Mouse (Mus musculus): ENCODE results near the gene 4930507D05Rik.

Gene 4930507D05Rik

GRCm38 (mm10) chr10:62476980-62477379, 27.7 kb downstream of the 4930507D05Rik start:
- DNase-seq (ENCODE audit: low read depth, low spot score): peak; percentile 50

GRCm38 (mm10) chr10:62481108-62481852, 32.0 kb downstream of the 4930507D05Rik start:
- no peak for DNase-seq (ENCODE audit: low read depth, low spot score)

- peak; percentile 68 for DNase-seq (ENCODE audit: low read depth, low spot score)
Observed at GRCm38 (mm10) chr10:62485878-62486582, 36.7 kb downstream of the 4930507D05Rik start.

GRCm38 (mm10) chr10:62486618-62487415, 37.5 kb downstream of the 4930507D05Rik start, which contains the start of gene Vps26a:
TSS of gene Vps26a (minus strand) at chr10:62486805.
- peak; percentile 99 for DNase-seq (ENCODE audit: low read depth, low spot score)

- DNase-seq (ENCODE audit: low read depth, low spot score): peak; percentile 84
Observed at GRCm38 (mm10) chr10:62488266-62488665, 39.0 kb downstream of the 4930507D05Rik start.

- peak; percentile 68 for DNase-seq (ENCODE audit: low read depth, low spot score)
Observed at GRCm38 (mm10) chr10:62491681-62492080, 42.4 kb downstream of the 4930507D05Rik start.

GRCm38 (mm10) chr10:62500088-62500915, 51.0 kb downstream of the 4930507D05Rik start:
- peak; percentile 83 for DNase-seq (ENCODE audit: low read depth, low spot score)

All from ZHBTc4 (cell line).